Comparison of ENCODE assay signal across 8 mouse cellular contexts in the genomic region with DNA sequence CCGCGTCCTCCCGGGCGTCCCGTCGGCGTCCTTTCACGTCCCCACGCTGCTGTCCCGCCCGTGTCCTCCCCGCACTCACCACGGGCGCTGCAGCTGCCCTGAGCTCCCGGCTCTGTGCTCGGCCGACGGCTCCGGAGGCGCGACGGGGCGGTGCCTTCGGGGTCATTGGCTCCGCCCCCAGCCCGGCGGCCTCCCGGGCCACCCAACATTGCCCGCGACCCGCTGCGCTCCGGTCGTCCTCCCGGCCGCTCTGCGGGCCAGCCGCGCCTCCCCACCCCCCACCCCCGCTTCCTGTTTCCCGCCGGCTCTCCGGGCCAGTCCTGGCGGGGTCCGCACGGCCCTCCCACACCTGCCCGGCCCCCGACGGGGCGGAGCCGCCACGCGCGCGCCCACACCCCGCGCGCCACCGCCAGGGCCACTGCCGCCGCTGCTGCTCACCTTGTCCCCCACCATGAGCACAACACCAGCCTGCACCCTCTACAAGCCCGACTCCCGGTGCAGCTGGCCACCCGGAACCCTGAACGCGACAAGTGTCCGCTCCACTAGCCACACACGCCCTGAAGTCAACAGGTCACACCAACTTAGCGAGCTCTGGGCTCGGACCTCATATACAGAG. TPM values are rescaled to one million over a fixed set of nuclear protein-coding genes. Genes with fewer than 3 reads are reported as not detected.
DNase-seq lines count a peak whose midpoint lies in the region; ATAC-seq and TF ChIP-seq lines count a peak whose summit lies in the region.

A gene (minus strand): TSS at position 267 of the 616 bp plus-strand sequence.

- no peaks in the 10 kb centered on the region for H3K4me1 ChIP-seq in bone marrow macrophage, adult 2 months (ENCODE audit: control insufficient read depth, insufficient read depth, low read length)
- H3K4me1 ChIP-seq in intestine, postnatal 0 days (replicated peaks; ENCODE audit: control insufficient read depth, insufficient read depth, low read length): peaks cover 10% of the 10 kb centered on the region
- peaks cover 33% of the 10 kb centered on the region for H3K4me1 ChIP-seq in neural tube, embryonic 13.5 days (replicated peaks)

- H3K4me3 ChIP-seq in bone marrow macrophage, adult 2 months (ENCODE audit: insufficient read depth, low read length): peak within 1 kb of the TSS; percentile 51
- peak within 1 kb of the TSS; percentile 56 for H3K4me3 ChIP-seq in intestine, postnatal 0 days (ENCODE audit: low read depth, low read length)
- peak within 1 kb of the TSS; percentile 49 for H3K4me3 ChIP-seq in neural tube, embryonic 13.5 days

- no peak for TF ChIP-seq POLR2A in bone marrow macrophage, adult 2 months (IDR thresholded peaks at IDR 0.05; ENCODE audit: borderline replicate concordance, low read depth, low read length)

- H3K9ac ChIP-seq in intestine, postnatal 0 days (ENCODE audit: low read depth, low read length): peak within 1 kb of the TSS; percentile 78
- peak within 1 kb of the TSS; percentile 70 for H3K9ac ChIP-seq in neural tube, embryonic 13.5 days

- no peaks in the 10 kb centered on the region for H3K36me3 ChIP-seq in intestine, postnatal 0 days (ENCODE audit: control insufficient read depth, insufficient read depth)
- H3K36me3 ChIP-seq in neural tube, embryonic 13.5 days: no peaks in the 10 kb centered on the region

- peak within 1 kb of the TSS; percentile 94 for H3K4me2 ChIP-seq in intestine, postnatal 0 days (replicated peaks; ENCODE audit: low read depth)
- peak within 1 kb of the TSS; percentile 78 for H3K4me2 ChIP-seq in neural tube, embryonic 13.5 days

- H3K27ac ChIP-seq in bone marrow macrophage, adult 2 months (ENCODE audit: insufficient read depth, low read depth, low read length): no peak within 1 kb of the TSS
- H3K27ac ChIP-seq in intestine, postnatal 0 days (ENCODE audit: low read depth, low read length): peak within 1 kb of the TSS; percentile 78
- no peak within 1 kb of the TSS for H3K27ac ChIP-seq in neural tube, embryonic 13.5 days (replicated peaks)

- H3K27me3 ChIP-seq in intestine, postnatal 0 days (replicated peaks; ENCODE audit: control insufficient read depth, insufficient read depth, low read length): no peaks in the 10 kb centered on the region; the same call in 1 of the 2 replicates
- peaks cover 71% of the 10 kb centered on the region for H3K27me3 ChIP-seq in neural tube, embryonic 13.5 days

- ATAC-seq in intestine, postnatal 0 days: peak; percentile 73
- ATAC-seq in neural tube, embryonic 13.5 days (ENCODE audit: low read depth): peak; percentile 23

- peak; percentile 73 for DNase-seq in MN1 (ENCODE audit: low spot score)
- peak; percentile 77 to 80 for DNase-seq in heart, adult 18-20 months
- peak; percentile 65 to 72 for DNase-seq in lung, adult 18-20 months
- no peak for DNase-seq in layer of hippocampus, postnatal 36 days
- no peak for DNase-seq in cerebellum, adult 11 months

- H3K9me3 ChIP-seq in intestine, postnatal 0 days (ENCODE audit: control insufficient read depth): no peaks in the 10 kb centered on the region
- H3K9me3 ChIP-seq in neural tube, embryonic 13.5 days: no peaks in the 10 kb centered on the region

- no peak for TF ChIP-seq CTCF in bone marrow macrophage, adult 2 months (IDR thresholded peaks at IDR 0.05; ENCODE audit: low read depth, low read length)
- peak; percentile 15; the same call in 1 of the 2 replicates for TF ChIP-seq CTCF in intestine, postnatal 0 days (IDR thresholded peaks at IDR 0.05; ENCODE audit: low read depth)

- WGBS in intestine, postnatal 0 days: 2% methylated on average over 63 of the region's 70 CpGs
- WGBS in neural tube, embryonic 13.5 days: 2% methylated on average over 65 of the region's 70 CpGs

RNA-seq across cellular contexts. Expression of the gene that starts here (rescaled TPM):
- 0.23 TPM in 1 of 2 replicates, not detected in the other for polyA plus RNA-seq in bone marrow macrophage, adult 2 months (2012; ENCODE audit: insufficient read depth, insufficient read length, missing spikeins)
- total RNA-seq in heart, adult 18-20 months (2021): 10 to 100 TPM; 14.1 to 14.5 TPM
- polyA plus RNA-seq in intestine, postnatal 0 days (2015; fragmentation: Nextera tagmentation; extraction: Ambion mirVana): 3.2 and 3.9 TPM in 2 replicates
- polyA plus RNA-seq in neural tube, embryonic 13.5 days (2015; fragmentation: Nextera tagmentation; extraction: Ambion mirVana): 1.7 and 2.0 TPM in 2 replicates
- total RNA-seq in layer of hippocampus, postnatal 36 days (2021): 1 to 10 TPM; 5.1 to 5.8 TPM

Comparison
In these comparisons a context has a peak if more than half of its experiments do, and no peak if none do; other contexts are left out.
1. DNase-seq: peak in MN1 (single experiment), heart, adult 18-20 months (2 of 2) and lung, adult 18-20 months (2 of 2); none in layer of hippocampus, postnatal 36 days (0 of 2) and cerebellum, adult 11 months (single experiment).
2. Peak in every context shown above with its lines, with median percentiles within 50 percentile points of each other: H3K4me3 ChIP-seq.